Mouse (Mus musculus): ENCODE results near the gene Rhox3c.
"Not testable (repeated sequence)": the region's sequence is repeated elsewhere in the genome, so short reads cannot be mapped to it uniquely, and the experiment has no call there.

Gene Rhox3c

DNA sequence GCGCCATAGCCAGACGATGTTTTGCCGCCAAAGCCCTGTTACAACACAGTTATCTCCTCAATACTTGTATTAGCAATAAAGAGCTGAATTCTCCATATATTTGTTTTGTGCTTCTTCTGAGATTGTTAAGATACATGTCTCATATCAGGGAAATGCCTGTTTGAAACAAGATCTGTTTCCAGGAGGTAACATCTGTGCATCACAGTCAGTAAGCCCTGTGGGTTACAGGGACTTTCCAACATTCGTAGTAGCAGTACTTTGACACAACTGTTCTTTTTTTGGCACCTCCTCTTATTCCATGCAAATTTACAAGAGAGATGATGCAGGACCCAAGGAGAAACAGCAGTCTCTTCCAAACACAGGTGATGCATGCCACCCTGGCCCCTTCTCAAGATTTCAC, at the start of gene Rhox3c:
Gene Rhox3c, plus strand, starts transcription at position 301 of the 400 bp plus-strand sequence.
- DNase-seq: not testable (repeated sequence)

DNA sequence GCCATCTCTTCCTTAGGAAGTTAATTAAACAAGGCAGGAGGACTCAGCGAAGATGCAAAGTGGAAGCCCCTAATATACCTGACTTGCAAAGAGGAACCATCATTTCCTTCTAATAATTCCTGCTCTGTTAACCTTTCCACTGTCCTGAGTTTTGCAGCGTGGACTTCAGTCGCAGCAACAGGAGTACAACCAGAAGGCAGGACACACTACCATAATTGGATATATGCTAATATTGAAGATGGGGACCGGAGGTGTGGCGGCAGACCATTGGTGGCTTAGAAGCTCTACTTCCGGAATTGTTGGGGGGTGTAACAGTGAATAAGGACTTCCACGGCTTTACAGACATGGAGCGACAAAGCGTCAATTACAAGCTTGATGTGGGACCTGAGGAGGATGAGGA, 46.6 kb upstream of the Rhox3c start, which contains the start of gene Rhox2b:
Gene Rhox2b, plus strand, starts transcription at position 301 of the 400 bp plus-strand sequence.
- not testable (repeated sequence) for DNase-seq

- DNase-seq: not testable (repeated sequence)
Measured at GRCm38 (mm10) chrX:37432194-37432593, 26.2 kb upstream of the Rhox3c start, which contains the start of gene Rhox4b. Gene Rhox4b, plus strand, starts transcription at chrX:37432494.

DNA sequence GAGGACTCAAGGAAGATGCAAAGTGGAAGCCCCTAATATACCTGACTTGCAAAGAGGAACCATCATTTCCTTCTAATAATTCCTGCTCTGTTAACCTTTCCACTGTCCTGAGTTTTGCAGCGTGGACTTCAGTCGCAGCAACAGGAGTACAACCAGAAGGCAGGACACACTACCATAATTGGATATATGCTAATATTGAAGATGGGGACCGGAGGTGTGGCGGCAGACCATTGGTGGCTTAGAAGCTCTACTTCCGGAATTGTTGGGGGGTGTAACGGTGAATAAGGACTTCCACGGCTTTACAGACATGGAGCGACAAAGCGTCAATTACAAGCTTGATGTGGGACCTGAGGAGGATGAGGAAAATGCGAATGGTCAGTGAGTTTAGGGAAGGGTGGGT, 5.0 kb upstream of the Rhox3c start, which contains the start of gene Rhox2c:
Gene Rhox2c, plus strand, starts transcription at position 301 of the 400 bp plus-strand sequence.
- DNase-seq: not testable (repeated sequence)

DNA sequence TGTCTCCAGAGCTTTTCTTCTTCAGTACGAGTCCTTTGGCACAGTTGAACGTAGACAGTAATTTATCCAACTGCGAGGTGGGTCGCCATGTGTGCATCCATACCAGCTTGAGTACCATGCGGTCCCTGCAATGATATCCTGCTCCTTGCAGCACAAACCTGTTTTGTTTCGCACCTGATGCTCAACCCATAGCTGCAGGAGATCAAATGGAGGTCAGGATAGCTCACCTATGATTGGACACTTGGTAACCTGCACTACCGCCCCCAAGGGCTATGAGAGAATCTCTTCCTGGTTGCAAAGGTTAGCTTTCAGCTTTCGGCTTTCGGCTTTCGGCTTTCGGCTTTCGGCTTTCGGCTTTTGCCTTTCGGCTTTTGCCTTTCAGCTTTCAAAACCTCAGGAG, 21.7 kb downstream of the Rhox3c start, which contains the start of gene Rhox4c:
Gene Rhox4c, plus strand, starts transcription at position 301 of the 400 bp plus-strand sequence.
- not testable (repeated sequence) for DNase-seq

DNA sequence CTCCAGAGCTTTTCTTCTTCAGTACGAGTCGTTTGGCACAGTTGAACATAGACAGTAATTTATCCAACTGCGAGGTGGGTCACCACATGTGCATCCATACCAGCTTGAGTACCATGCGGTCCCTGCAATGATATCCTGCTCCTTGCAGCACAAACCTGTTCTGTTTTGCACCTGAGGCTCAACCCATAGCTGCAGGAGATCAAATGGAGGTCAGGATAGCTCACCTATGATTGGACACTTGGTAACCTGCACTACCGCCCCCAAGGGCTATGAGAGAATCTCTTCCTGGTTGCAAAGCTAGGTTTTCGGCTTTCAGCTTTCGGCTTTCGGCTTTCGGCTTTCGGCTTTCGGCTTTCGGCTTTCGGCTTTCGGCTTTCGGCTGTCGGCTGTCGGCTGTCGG, 55.7 kb downstream of the Rhox3c start, which contains the start of gene Rhox4d:
Gene Rhox4d, plus strand, starts transcription at position 301 of the 400 bp plus-strand sequence.
- DNase-seq: not testable (repeated sequence)

Measured in heart, adult 11 months (tissue).